Mouse (Mus musculus): ENCODE measurements at regions not wholly inside any gene's neighbourhood (a gene's known extent, or its start where the extent isn't known, plus 50 kb on each side); places are given as distances from the start of the nearest gene placed in this dataset.

DNA sequence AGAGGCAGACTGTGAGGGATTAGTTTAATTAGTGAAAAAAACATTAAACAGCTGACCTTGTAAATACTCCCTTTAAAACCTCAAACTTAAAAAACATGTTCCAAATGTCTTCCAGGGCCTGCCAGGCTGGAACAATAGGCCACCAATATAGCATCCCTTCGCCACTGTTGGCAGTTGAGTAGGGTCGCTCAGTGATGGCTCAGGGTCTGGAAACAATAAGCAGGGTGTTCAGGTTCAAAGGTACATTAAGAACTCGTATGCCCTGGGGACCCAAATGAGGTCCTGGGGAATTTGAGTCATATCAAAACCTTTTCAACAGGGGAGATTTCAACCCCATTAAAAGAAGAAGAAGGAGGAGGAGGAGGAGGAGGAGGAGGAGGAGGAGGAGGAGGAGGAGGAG lies 51.1 kb upstream of the Gm15217 start:
- Histone ChIP-seq H3K4me1 (replicated peaks; ENCODE audit: control insufficient read depth, insufficient read depth, low read length) (no peaks in the 10 kb centered on the region), H3K9ac (ENCODE audit: low read depth, low read length) (no peak overlapping the region), H3K27me3 (ENCODE audit: control insufficient read depth, insufficient read depth, low read length) (no peaks in the 10 kb centered on the region), H3K27ac (ENCODE audit: low read depth, low read length) (no peak overlapping the region), H3K36me3 (ENCODE audit: control insufficient read depth, insufficient read depth, low read length) (no peaks in the 10 kb centered on the region), H3K9me3 (ENCODE audit: control insufficient read depth, low read length) (no peaks in the 10 kb centered on the region), H3K4me3 (ENCODE audit: low read depth, low read length) (no peak overlapping the region), H3K4me2 (replicated peaks; ENCODE audit: low read depth, low read length) (no peak overlapping the region)
- 64% methylated on average over 3 of the region's 3 CpGs for WGBS
- DNase-seq (ENCODE audit: low spot score) (no peak), ATAC-seq (ENCODE audit: low FRiP score) (no peak)
